Mouse (Mus musculus) forebrain, embryonic 16.5 days (tissue): ENCODE data around the gene Tada1. TPM values are rescaled to one million over a fixed set of nuclear protein-coding genes. Genes with fewer than 3 reads are reported as not detected.

ENCODE experiments used
- ATAC-seq: fragments of 200-750 bp; cut with Nextera tagmentation; 2 replicates; pipeline ENCODE4 v1.8.0; 2017; ENCODE audit warnings: mild to moderate bottlenecking, moderate library complexity
- H3K27ac ChIP-seq: fragments of 300-500 bp; sonication (generic); 2 replicates; pipeline ENCODE4 v1.5.1; 2014; ENCODE audit warnings: low read length, control low read depth
- H3K27me3 ChIP-seq: fragments of 300-500 bp; sonication (generic); replicated peaks from 2 replicates; pipeline ENCODE4 v1.6.1; 2014; ENCODE audit warnings: low read length; ENCODE audit not compliant: control insufficient read depth, insufficient read depth
- H3K36me3 ChIP-seq: fragments of 300-500 bp; sonication (generic); 2 replicates; pipeline ENCODE4 v1.6.1; 2014; ENCODE audit not compliant: control insufficient read depth, insufficient read depth
- H3K4me1 ChIP-seq: fragments of 300-500 bp; sonication (generic); replicated peaks from 2 replicates; pipeline ENCODE4 v1.6.1; 2014; ENCODE audit warnings: low read length; ENCODE audit not compliant: control insufficient read depth, insufficient read depth
- H3K4me2 ChIP-seq: fragments of 300-500 bp; sonication (generic); 2 replicates; pipeline ENCODE4 v1.6.1; 2014; ENCODE audit warnings: mild to moderate bottlenecking, low read length, control low read depth
- H3K4me3 ChIP-seq: fragments of 300-500 bp; sonication (generic); replicated peaks from 2 replicates; pipeline ENCODE4 v1.5.1; 2014; ENCODE audit warnings: mild to moderate bottlenecking, low read length, control low read depth
- H3K9ac ChIP-seq: fragments of 300-500 bp; sonication (generic); replicated peaks from 2 replicates; pipeline ENCODE4 v1.6.1; 2014; ENCODE audit warnings: low read depth, low read length, control low read depth
- H3K9me3 ChIP-seq: fragments of 300-500 bp; sonication (generic); 2 replicates; pipeline ENCODE4 v1.6.1; 2016; ENCODE audit warnings: low read length; ENCODE audit not compliant: control insufficient read depth
- WGBS: fragments of 180-500 bp; shearing (Covaris S2); extraction: QIAGEN DNeasy Blood & Tissue Kit; methylation state at CpG from one replicate; pipeline ENCODE4 v1.1.7; 2014; 5-methylcytosine and 5-hydroxymethylcytosine counted together
- polyA plus RNA-seq: library from polyadenylated mRNA; unstranded; fragments of >200 nt; fragmentation: Nextera tagmentation; extraction: Ambion mirVana; gene quantifications from 2 replicates; pipeline ENCODE4 v1.2.1, GENCODE M21; 2015

Tada1 gene
- polyA plus RNA-seq, 1 experiment from 2014 or later, result 106 TPM

DNA sequence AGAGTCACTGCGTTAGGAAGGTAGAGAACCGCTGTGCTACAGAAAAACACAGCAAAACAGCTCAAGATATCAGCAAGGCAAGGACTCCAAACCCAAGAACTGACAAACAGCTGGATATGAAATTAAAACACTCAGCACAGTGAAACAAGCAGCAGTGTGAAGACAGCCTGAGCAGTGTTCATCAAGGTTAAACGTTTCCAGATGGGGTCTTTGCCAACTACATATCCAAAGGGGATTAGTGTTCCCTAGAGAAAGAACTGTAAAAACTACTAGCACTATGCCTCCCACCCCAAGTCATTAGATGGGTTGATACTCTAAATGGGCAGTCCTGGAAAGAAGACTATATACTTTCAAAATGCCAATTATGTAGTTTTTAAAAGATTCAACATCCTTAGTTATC, 29.6 kb upstream of the Tada1 start:
- Histone ChIP-seq H3K9ac (no peak overlapping the region), H3K36me3 (no peaks in the 10 kb centered on the region), H3K4me2 (no peak overlapping the region), H3K9me3 (no peaks in the 10 kb centered on the region), H3K27me3 (no peaks in the 10 kb centered on the region), H3K27ac (no peak overlapping the region), H3K4me3 (no peak overlapping the region), H3K4me1 (peaks cover 3% of the 10 kb centered on the region)
- WGBS, result 72% methylated on average over 3 of the region's 3 CpGs
- ATAC-seq, result no peak

DNA sequence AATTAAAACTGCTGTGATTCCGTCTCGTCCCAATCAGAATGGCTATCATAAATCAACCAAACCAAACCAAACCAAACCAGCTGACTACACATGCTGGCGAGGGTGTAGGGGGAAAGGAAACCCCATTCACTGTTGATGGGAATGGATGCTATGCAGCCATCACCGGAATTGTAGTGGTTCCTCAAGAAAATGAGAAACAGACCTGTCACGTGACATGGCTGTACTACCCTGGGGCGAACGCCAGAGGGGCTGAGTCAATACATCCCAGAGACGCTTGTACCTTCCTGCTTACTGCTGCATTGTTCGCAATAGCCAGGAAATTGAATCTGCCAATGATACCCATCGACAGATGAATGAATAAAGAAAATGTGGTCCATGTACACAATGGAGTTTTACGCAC, 29.1 kb upstream of the Tada1 start:
- Histone ChIP-seq H3K9ac (no peak overlapping the region), H3K9me3 (no peaks in the 10 kb centered on the region), H3K27me3 (no peaks in the 10 kb centered on the region), H3K27ac (no peak overlapping the region), H3K4me3 (no peak overlapping the region), H3K4me1 (no peaks in the 10 kb centered on the region), H3K4me2 (no peak overlapping the region), H3K36me3 (no peaks in the 10 kb centered on the region)
- ATAC-seq, result no peak
- 87% methylated on average over 11 of the region's 11 CpGs for WGBS

DNA sequence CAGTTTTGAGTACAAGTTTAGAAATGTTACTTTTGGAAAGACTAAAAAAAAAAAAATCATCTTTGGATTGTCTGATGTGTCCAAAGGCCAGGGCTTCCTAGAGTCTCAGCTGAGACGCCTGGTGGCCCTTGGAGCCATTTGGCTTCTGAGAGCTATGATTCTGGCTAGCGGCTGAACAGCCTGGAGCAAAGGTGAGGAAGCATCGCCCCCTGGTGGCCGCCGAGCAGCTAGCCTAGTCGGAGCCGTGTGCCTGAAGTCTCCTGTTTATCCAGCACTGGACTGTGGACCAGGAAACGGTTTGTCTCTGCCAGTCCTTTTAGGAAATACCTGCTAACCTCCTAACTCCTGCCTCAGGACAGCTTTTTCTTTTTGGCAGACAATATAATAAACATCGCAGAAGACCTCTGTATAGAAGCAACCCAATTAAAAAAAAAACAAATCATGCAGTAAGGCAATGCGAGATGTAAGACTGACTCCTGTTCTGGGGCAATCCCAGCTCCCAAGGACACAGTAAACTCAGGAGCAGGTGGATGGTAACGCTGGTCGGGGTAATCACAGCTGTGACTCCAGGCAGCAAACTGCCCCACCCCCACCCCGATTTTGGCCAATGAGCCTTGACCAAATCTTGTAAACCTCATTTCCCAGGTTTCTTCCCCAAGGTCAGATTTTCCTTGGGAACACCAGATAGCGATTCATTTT, 18.6 kb upstream of the Tada1 start:
- no peaks in the 10 kb centered on the region for H3K36me3 ChIP-seq
- WGBS, result 25% methylated on average over 14 of the region's 14 CpGs
- no peak overlapping the region for H3K27ac ChIP-seq
- H3K27me3 ChIP-seq, result no peaks in the 10 kb centered on the region
- H3K4me1 ChIP-seq, result no peaks in the 10 kb centered on the region
- H3K4me3 ChIP-seq, result no peak overlapping the region
- peak; percentile 95 for ATAC-seq
- no peak overlapping the region for H3K9ac ChIP-seq
- H3K4me2 ChIP-seq, result no peak overlapping the region
- H3K9me3 ChIP-seq, result no peaks in the 10 kb centered on the region

DNA sequence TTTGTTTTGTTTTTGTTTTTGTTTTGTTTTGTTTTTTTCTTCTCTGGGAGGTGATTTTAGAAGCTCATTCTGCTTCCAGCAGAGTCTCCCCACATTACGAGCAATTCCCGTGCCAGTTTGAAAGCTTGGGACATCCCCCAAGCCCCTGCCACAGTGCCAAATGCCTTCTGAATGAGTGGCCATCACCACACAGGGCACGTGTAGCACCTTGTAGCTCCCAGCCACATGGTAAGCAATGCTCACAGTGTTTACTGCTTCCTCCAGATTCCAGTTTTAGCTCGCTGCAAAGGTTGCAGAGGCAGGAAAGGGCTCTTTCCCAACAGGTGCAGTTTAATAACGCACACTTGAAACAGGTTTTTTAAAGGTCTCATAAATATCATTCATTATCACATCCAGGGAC, 18.0 kb upstream of the Tada1 start:
- H3K36me3 ChIP-seq, result no peaks in the 10 kb centered on the region
- no peaks in the 10 kb centered on the region for H3K4me1 ChIP-seq
- no peaks in the 10 kb centered on the region for H3K9me3 ChIP-seq
- H3K27me3 ChIP-seq, result no peaks in the 10 kb centered on the region
- ATAC-seq, result no peak
- H3K4me2 ChIP-seq, result no peak overlapping the region
- WGBS, result 67% methylated on average over 5 of the region's 5 CpGs
- no peak overlapping the region for H3K27ac ChIP-seq
- H3K9ac ChIP-seq, result no peak overlapping the region
- no peak overlapping the region for H3K4me3 ChIP-seq

GRCm38 (mm10) chr1:166361842-166362241, 17.1 kb upstream of the Tada1 start:
- no peaks in the 10 kb centered on the region for H3K27me3 ChIP-seq
- no peaks in the 10 kb centered on the region for H3K4me1 ChIP-seq
- H3K9ac ChIP-seq, result no peak overlapping the region
- H3K9me3 ChIP-seq, result no peaks in the 10 kb centered on the region
- H3K27ac ChIP-seq, result no peak overlapping the region
- no peak overlapping the region for H3K4me2 ChIP-seq
- 77% methylated on average over 3 of the region's 3 CpGs for WGBS
- no peak overlapping the region for H3K4me3 ChIP-seq
- H3K36me3 ChIP-seq, result no peaks in the 10 kb centered on the region
- ATAC-seq, result no peak

GRCm38 (mm10) chr1:166362659-166363058, 16.2 kb upstream of the Tada1 start:
- ATAC-seq, result no peak
- Histone ChIP-seq H3K27me3 (no peaks in the 10 kb centered on the region), H3K4me1 (no peaks in the 10 kb centered on the region), H3K36me3 (no peaks in the 10 kb centered on the region), H3K4me3 (no peak overlapping the region), H3K9ac (no peak overlapping the region), H3K9me3 (no peaks in the 10 kb centered on the region), H3K4me2 (no peak overlapping the region), H3K27ac (no peak overlapping the region)
- whole genome bisulfite sequencing, result 69% methylated on average over 3 of the region's 3 CpGs

DNA sequence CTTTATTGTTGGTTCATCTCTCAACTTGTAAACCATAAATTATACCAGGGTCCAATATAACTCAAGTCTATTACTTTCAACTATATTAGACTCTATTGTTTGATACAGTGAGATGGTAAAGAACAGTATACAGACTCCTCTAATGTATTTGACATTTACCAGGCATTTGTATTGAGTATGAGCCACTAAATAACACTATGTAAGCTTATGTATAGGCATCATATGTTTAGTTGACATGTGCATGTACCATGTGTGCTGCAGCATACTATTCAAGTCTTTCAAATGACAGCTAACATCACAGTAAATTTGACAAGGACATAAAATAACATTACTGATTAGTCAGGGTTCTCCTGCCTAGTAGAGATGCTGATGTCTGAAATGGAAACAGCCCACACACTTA, 15.8 kb upstream of the Tada1 start:
- Histone ChIP-seq H3K36me3 (no peaks in the 10 kb centered on the region), H3K9me3 (no peaks in the 10 kb centered on the region), H3K4me1 (no peaks in the 10 kb centered on the region), H3K27me3 (no peaks in the 10 kb centered on the region), H3K27ac (no peak overlapping the region), H3K9ac (no peak overlapping the region), H3K4me2 (no peak overlapping the region), H3K4me3 (no peak overlapping the region)
- no peak for ATAC-seq

DNA sequence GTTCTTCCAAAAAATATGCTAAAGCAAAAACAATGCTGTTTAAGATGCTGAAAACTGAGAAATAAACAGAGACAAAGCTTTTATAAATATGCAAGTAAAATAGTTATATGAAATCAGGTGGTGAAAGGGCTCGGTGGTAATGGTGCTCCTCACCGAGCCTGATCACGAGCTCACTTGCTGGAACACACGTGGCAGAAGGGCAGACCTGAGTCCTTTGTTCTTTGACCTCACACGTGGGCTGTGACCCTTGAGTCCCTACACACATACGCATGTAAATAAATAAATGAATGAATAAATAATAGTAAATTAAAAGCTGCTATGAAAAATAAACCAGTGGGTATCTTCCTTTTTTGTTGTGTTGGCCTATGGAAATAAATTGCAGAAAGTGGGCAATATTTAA, 1.7 kb upstream of the Tada1 start:
- no peaks in the 10 kb centered on the region for H3K27me3 ChIP-seq
- peaks cover 21% of the 10 kb centered on the region for H3K4me1 ChIP-seq
- no peak overlapping the region for H3K9ac ChIP-seq
- no peak overlapping the region for H3K27ac ChIP-seq
- ATAC-seq, result no peak
- no peaks in the 10 kb centered on the region for H3K9me3 ChIP-seq
- WGBS, result 81% methylated on average over 6 of the region's 6 CpGs
- H3K36me3 ChIP-seq, result no peaks in the 10 kb centered on the region
- no peak overlapping the region for H3K4me2 ChIP-seq
- no peak overlapping the region for H3K4me3 ChIP-seq

DNA sequence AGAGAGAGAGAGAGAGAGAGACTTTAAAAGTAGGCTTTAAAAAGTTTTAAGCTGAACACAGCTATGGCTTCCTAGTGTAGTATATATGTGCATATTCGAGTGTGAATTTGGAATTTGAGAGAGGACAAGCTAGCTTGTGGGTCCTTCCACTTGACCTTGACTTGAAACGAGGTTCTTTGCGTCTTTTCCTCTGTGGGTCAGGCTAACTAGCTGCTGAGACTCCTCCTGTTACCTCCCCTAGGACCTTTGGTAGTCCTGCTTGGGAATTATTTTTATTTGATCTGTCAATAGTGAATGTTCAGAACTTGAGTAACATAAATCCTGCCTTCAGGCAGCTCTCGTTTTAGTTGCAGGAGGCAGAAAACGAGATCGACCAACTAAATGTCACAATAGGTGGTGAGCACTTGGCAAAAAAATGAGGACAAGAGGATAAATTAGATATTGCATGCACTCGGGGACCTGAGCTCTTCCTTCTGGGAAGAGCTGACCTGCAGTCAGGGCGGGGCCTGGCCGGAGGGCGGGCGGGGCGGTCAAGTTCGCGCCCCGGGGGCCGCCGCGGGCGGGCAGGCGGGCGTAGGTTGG, 375 bp upstream of the Tada1 start:
- Histone ChIP-seq H3K4me1 (peaks cover 21% of the 10 kb centered on the region), H3K27ac (peak overlapping the region; percentile 74), H3K4me3 (peak overlapping the region; percentile 97), H3K36me3 (0 out of 2 replicates have a peak, but pooled peaks cover 2% of the 10 kb centered on the region), H3K27me3 (no peaks in the 10 kb centered on the region), H3K9me3 (no peaks in the 10 kb centered on the region), H3K9ac (peak overlapping the region; percentile 81), H3K4me2 (peak overlapping the region; percentile 79)
- no peak for ATAC-seq
- 4% methylated on average over 21 of the region's 21 CpGs for WGBS
